Mouse (Mus musculus) duodenum, adult 2 months (tissue): ENCODE data around the gene Ppwd1. TPM values are rescaled to one million over a fixed set of nuclear protein-coding genes. Genes with fewer than 3 reads are reported as not detected.

Experiments used
- polyA plus RNA-seq: library from polyadenylated mRNA; depleted of rRNA; stranded (reverse); fragments of >200 nt; gene quantifications from 2 replicates; pipeline ENCODE4 v1.2.3, GENCODE M21; 2012; ENCODE audit warnings: low replicate concordance; rRNA removed

Ppwd1 gene
- 0.16 and 0.18 TPM in 2 replicates for polyA plus RNA-seq

GRCm38 (mm10) chr13:104228384-104229066 is at the start of gene Ppwd1, which contains the start of gene Cenpk:
Ppwd1 (minus strand) TSS chr13:104228843.
Cenpk (plus strand) TSS chr13:104228611.

GRCm38 (mm10) chr13:104178650-104179121 is 50.0 kb downstream of the Ppwd1 start, which contains the start of gene Trim23:
Trim23 (plus strand) TSS chr13:104178797.

GRCm38 (mm10) chr13:104177796-104178649 is 50.6 kb downstream of the Ppwd1 start, which contains the start of gene Trappc13:
Trappc13 (minus strand) TSS chr13:104178469.

Other genes starting within 250 kb of the Ppwd1 start
- 2.1 and 5.7 TPM in 2 replicates for gene Nln, start 119.2 kb downstream of the Ppwd1 start, polyA plus RNA-seq
- 0.25 and 0.33 TPM in 2 replicates for gene Sgtb, start 119.1 kb downstream of the Ppwd1 start, polyA plus RNA-seq
- gene Trappc13, start 50.4 kb downstream of the Ppwd1 start, polyA plus RNA-seq = 2.9 and 3.4 TPM in 2 replicates
- 0.11 and 0.25 TPM in 2 replicates for gene Trim23, start 50.0 kb downstream of the Ppwd1 start, polyA plus RNA-seq
- gene Cenpk, start 232 bp downstream of the Ppwd1 start, polyA plus RNA-seq = 0.07 and 0.11 TPM in 2 replicates
- gene Adamts6, start 59.0 kb upstream of the Ppwd1 start, polyA plus RNA-seq = 0.20 and 0.27 TPM in 2 replicates